Comparison of ENCODE assay signal across 8 mouse cellular contexts in genomic region chr17:6005638-6006471, GRCm38 (mm10).
DNase-seq lines count a peak whose midpoint lies in the region; ATAC-seq lines count a peak whose summit lies in the region.

No protein-coding gene starts in this region.

- peak; percentile 80 for DNase-seq in urinary bladder, postnatal 14 days (ENCODE audit: low spot score)
- DNase-seq in urinary bladder, adult 2 months (ENCODE audit: low spot score): no peak
- no peak for DNase-seq in forebrain, embryonic 11.5 days (ENCODE audit: low spot score)
- peak; percentile 70 for DNase-seq in heart, postnatal 25 days (ENCODE audit: low spot score)
- peak; percentile 60 for DNase-seq in layer of hippocampus, adult 9-10 months (ENCODE audit: low spot score)
- peak; percentile 90 for DNase-seq in lung, postnatal 10 days
- DNase-seq in ovary, postnatal 14 days (ENCODE audit: low spot score): peak; percentile 52
- DNase-seq in cerebellum, postnatal 14 days: no peak

- intact Hi-C loops in heart, postnatal 25 days (cut with DNase I): no loop called here

- H3K9me3 ChIP-seq in forebrain, embryonic 11.5 days (ENCODE audit: control insufficient read depth, low read length): no peaks in the 10 kb centered on the region

- no peaks in the 10 kb centered on the region for H3K27me3 ChIP-seq in forebrain, embryonic 11.5 days (ENCODE audit: control insufficient read depth, insufficient read depth, low read length)

- 0 out of 2 replicates have a peak, but pooled peaks cover 2% of the 10 kb centered on the region for H3K4me1 ChIP-seq in forebrain, embryonic 11.5 days (replicated peaks; ENCODE audit: control insufficient read depth, insufficient read depth, low read length)

- ATAC-seq in forebrain, embryonic 11.5 days (replicated peaks; ENCODE audit: low FRiP score): no peak

- no peak overlapping the region for H3K27ac ChIP-seq in forebrain, embryonic 11.5 days (ENCODE audit: low read depth, low read length)

- H3K36me3 ChIP-seq in forebrain, embryonic 11.5 days (ENCODE audit: control insufficient read depth, insufficient read depth, low read length): no peaks in the 10 kb centered on the region

- H3K4me2 ChIP-seq in forebrain, embryonic 11.5 days (ENCODE audit: low read depth, low read length, severe bottlenecking): peak overlapping the region; percentile 6; the same call in 1 of the 2 replicates

- H3K4me3 ChIP-seq in forebrain, embryonic 11.5 days (ENCODE audit: low read depth, low read length): no peak overlapping the region

- H3K9ac ChIP-seq in forebrain, embryonic 11.5 days (ENCODE audit: low read length): no peak overlapping the region

- 33% methylated on average over 14 of the region's 14 CpGs for WGBS in forebrain, embryonic 11.5 days

Comparison
In these comparisons a context has a peak if more than half of its experiments do, and no peak if none do; other contexts are left out.
1. DNase-seq: peak in urinary bladder, postnatal 14 days (single experiment), heart, postnatal 25 days (single experiment), layer of hippocampus, adult 9-10 months (single experiment), lung, postnatal 10 days (single experiment) and ovary, postnatal 14 days (single experiment); none in urinary bladder, adult 2 months (single experiment), forebrain, embryonic 11.5 days (single experiment) and cerebellum, postnatal 14 days (0 of 2).